Mouse (Mus musculus) monocyte, adult 2 months (primary cell): ENCODE measurements at regions not wholly inside any gene's neighbourhood (a gene's known extent, or its start where the extent isn't known, plus 50 kb on each side); places are given as distances from the start of the nearest gene placed in this dataset.

Source experiments
- DNase-seq, 2 experiments: peaks; one replicate each; pipeline ENCODE4 v3.0.0; 2022; ENCODE audit warnings: low spot score in 2 of 2, low read depth in 1 of 2

DNA sequence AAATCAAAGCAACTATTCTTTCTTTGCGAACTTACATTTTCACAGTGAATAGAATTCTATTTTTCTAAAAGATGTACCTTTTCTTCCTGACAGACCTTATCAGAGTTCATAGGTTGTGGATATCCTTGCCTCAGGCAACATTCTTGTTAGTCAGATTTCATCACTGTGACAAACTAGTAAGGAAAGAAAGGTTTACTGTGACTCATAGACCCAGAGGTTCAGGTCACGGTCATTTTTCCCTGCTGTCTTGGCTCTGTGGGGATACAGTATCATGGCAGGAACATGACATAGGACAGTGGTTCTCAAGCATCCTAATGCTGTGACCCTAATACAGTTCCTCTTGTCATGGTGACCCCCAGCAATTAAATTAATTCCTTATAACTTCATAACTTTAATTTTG lies 78.4 kb upstream of the Akt3 start:
- no peak for DNase-seq

- DNase-seq: no peak
These were observed 78.0 kb upstream of the Akt3 start for GRCm38 (mm10) chr1:177335961-177336360.

GRCm38 (mm10) chr1:177323366-177323765 lies 65.4 kb upstream of the Akt3 start:
- DNase-seq: no peak

GRCm38 (mm10) chr1:177322745-177323299 lies 64.8 kb upstream of the Akt3 start:
- DNase-seq: no peak

DNA sequence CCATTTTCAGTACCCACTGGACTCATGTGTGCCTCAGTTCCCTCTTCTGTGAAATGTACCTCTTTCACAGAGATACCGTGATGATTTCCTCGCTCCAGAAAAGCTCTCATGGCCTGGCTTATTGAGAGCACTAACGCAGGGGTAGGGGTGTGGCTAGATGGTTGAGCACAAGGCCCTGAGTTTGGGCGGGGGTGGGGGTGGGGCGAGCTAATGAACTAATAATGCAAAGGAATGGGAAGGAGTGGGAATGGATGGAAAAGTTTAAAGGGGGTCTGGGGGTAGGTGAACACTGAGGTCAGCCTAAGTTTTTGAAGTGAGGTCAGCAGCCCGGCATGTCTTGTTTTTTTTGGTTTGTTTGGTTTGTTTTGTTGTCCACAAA lies 64.3 kb upstream of the Akt3 start:
- no peak for DNase-seq

DNA sequence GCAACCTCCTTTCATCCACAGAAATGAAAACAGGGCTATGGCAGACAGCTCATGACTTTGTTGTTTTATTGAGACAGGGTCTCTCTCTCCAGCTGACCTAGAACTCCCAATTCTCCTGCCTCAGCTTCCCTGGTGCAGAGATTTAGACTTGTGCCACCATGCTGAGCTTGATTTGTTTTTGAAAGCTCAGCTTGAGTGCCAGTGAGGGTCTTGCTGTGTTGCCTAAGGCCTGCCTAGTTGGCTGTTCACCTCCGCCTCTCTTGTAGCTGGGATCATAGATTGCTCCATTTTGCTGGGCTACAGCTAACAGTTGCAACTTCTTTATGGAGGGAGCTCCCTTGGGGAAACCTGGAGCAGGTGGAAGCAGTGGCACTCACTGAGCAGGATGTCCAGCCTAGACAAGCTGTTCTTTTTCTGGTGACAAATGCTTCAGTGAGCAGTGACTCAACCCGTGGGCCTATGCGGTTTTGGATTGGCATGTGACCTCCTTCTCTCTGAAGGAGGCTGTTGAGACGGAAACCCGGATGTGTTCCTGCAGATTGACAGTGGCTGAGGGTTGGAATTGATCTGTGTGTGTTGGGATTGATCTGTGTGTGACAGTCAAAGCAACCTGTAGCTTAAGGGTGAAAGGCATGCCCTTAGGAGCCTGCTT lies 63.8 kb upstream of the Akt3 start:
- DNase-seq: no peak

DNA sequence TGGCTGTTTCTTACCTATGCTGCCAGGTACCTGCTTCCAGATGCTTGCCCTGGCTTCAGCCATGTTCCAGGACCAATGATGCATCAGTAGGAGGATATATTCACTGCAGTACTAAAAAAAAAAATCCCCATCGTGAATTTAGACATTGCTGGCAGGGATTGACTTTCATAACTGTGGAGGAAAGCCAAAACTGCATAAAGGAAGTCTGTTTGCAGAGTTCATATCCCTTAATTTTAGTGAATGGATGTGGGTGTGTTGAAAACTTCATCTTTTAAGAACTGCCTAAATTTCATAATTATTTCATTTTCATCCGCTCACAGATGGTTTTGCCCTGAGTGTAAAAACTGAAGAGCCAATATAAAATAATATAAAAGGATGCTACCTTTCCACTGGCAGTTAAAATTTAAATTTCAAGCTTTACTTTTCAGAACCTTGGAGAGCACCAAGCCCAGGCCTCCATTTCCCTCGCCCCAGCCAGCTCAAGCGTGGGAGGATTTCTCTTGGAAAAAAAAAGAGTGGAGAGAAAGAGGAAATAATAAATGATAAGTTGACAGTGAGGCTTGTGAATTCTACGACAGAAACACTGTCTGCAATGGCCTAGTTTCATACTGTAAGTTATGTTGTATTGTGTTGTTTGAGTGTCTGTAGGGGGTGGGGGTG lies 50.3 kb upstream of the Akt3 start:
- DNase-seq: no peak
